Mouse (Mus musculus): Measurements from ENCODE around the gene Atp10b.
"Not testable (repeated sequence)": the region's sequence is repeated elsewhere in the genome, so short reads cannot be mapped to it uniquely, and the experiment has no call there.

The Atp10b gene

GRCm38 (mm10) chr11:43149577-43149976 is at the start of gene Atp10b:
Gene Atp10b (plus strand): TSS chr11:43149877.
- no peak for DNase-seq

GRCm38 (mm10) chr11:43101357-43101756 is 48.3 kb upstream of the Atp10b start:
- no peak for DNase-seq

GRCm38 (mm10) chr11:43125908-43126477 is 23.7 kb upstream of the Atp10b start:
- peak in 1 of 2 experiments; percentile 15 for DNase-seq

DNA sequence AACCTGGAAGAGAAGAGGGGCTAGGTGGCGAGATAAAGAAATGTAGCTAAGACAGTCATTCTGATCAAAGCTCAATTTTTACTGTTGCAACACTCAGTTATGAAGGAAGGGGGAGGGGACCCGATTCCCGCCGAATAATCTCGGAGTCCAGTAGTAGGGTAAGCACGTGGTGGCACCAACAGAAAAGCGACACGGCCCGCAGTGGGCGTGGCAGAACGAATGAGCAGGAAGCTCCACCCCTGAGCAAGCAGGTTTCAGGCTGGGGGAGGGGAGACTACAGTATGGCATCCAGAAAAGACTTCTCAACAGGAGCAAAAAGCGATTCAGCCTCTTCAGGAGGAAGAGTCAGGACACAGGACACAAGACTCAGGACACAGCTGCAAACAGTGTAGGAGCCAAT is 23.1 kb upstream of the Atp10b start:
- DNase-seq = not testable (repeated sequence)

- DNase-seq = no peak
Observed at GRCm38 (mm10) chr11:43141296-43141695, 8.4 kb upstream of the Atp10b start.

DNA sequence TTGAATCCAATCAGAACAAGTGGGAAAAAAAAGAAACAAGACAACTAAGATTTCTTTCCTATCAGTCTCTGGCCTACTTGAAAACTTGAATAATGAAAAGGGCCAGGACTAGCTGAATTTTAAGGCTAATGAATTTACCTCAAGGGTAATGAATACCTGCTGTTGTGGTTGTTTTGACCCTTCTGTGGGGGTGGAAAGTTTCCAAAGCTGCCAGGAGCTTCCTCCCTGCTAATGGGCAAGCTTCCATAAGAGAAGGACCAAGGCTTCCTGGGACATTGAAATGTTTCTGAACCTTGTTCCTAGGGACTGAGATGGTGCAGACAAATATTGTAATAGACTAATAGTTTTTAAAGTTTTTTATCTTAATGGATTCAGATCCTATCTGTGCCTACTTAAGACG is 6.9 kb upstream of the Atp10b start:
- DNase-seq = no peak

GRCm38 (mm10) chr11:43144178-43144577 is 5.5 kb upstream of the Atp10b start:
- no peak for DNase-seq

DNA sequence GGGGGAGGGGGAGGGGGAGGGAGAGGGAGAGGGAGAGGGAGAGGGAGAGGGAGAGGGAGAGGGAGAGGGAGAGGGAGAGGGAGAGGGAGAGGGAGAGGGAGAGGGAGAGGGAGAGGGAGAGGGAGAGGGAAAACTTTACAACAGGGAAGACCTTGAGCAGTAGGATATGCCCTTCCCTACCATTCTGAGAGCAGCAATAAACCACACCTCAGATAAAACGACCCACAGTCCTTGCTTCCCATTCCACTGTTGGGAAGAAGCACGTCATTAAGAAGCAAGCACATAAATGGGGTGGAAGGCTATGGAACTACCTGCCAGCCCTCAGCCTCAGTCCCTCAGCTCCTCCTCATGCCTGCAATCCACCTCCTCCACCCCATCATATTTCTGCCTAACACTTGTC is 4.8 kb upstream of the Atp10b start:
- DNase-seq = not testable (repeated sequence)

GRCm38 (mm10) chr11:43147380-43147779 is 2.3 kb upstream of the Atp10b start:
- no peak for DNase-seq

- DNase-seq = no peak
Observed at GRCm38 (mm10) chr11:43148341-43148740, 1.3 kb upstream of the Atp10b start.

GRCm38 (mm10) chr11:43155004-43155403 is 5.3 kb downstream of the Atp10b start:
- no peak for DNase-seq

GRCm38 (mm10) chr11:43155417-43155816 is 5.7 kb downstream of the Atp10b start:
- no peak for DNase-seq

- DNase-seq = no peak
Observed at GRCm38 (mm10) chr11:43158814-43159213, 9.1 kb downstream of the Atp10b start.

DNA sequence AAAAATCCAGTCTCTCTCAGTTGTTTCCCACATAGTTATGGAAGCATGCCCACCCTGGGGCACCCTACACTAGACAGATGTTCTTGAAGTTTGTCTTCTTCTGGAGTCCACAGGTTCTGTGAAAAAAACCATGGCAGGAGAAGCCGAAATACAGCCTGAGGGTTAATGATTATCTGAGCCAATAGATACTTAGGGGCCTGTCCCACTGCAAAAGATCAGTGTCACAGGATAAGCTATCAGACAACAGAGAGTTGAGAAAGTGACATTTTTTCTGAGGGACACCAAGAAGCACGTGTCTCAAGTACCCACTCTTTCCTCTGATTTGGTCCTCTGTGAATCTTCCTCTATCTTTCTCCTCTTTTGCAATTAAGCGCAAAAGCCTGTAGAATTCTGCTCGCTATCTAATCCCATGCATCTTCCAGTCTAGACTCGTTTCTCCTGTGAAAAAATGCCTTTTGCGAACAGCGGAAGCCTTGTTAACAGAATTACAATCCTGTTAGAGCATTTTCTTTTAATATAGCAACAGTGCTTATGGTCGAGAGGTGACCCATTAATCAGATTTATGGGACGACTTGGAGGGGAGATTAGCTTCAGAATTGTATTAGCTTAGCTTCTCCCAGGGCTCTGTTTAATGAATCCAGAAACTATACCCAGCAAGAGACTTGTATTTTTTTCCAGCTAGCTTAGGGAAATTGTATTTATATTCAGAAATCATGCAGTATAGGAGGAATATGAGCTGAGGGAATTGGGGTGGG is 10.7 kb downstream of the Atp10b start:
- no peak for DNase-seq

DNA sequence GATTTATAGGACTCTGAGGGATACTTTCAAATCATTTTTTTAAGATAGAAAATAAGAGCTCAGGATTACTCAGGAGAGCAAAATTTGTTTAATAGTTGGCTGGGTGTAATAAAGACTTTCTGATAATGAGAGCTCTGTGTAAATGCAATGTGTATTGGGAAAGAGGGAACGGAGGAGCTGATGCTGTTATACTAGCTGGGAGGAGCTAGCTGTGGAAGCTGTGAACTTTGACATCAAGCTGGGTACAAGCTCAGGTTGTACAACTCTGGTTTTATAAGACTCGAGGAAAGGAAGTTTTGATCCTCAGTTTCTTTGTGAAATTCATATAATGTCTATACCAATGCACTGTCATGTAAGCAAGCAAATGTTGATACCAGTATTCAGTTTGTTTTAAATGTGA is 20.9 kb downstream of the Atp10b start:
- DNase-seq = no peak

GRCm38 (mm10) chr11:43174359-43175116 is 24.9 kb downstream of the Atp10b start:
- peak in 1 of 2 experiments; percentile 3 for DNase-seq

GRCm38 (mm10) chr11:43182401-43182800 is 32.7 kb downstream of the Atp10b start:
- DNase-seq = peak in 1 of 2 experiments; percentile 6

DNA sequence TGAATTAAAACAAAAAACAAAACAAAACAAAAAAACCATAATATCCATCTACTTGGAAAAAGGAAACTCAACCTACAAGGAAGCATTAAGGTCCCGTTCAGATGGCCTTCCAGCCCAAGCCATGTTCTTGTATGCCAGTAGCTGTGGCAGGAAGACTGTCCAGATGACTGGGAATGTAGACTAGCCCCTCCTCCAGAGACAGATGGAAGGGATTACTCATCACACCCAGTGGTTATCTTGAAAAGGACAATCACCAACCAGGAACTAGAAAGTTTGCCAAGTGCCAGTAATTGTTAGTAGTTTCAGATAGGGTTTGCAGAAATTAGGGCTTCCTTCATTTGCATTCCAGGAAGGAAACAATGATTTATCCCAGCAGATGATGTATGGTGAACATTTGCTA is 33.1 kb downstream of the Atp10b start:
- peak in 1 of 2 experiments; percentile 19 for DNase-seq

- no peak for DNase-seq
Observed at GRCm38 (mm10) chr11:43183457-43183856, 33.8 kb downstream of the Atp10b start.

DNA sequence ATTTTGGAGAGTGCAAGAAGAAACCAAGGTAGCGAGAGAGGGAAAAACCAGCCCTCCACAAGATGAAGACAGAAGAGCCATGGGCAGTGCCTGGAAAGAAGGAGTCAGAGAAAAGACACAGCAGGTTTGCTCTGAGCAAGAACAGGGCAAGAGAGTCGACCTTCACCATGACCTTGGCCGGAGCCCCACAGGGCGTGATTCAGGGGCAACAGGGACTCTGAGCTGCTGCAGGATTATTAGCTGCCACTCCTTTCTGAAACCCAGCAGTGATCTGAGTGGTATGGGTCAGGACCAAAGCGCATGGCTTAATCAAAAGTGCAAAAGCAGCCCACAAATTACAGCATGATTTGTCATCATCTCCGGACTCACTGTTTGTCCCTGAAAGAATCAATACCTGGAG is 36.6 kb downstream of the Atp10b start:
- DNase-seq = no peak

- DNase-seq = no peak
Observed at GRCm38 (mm10) chr11:43189817-43190593, 40.3 kb downstream of the Atp10b start.

GRCm38 (mm10) chr11:43198811-43199210 is 49.1 kb downstream of the Atp10b start:
- no peak for DNase-seq

- DNase-seq = no peak
Observed at GRCm38 (mm10) chr11:43199358-43199757, 49.7 kb downstream of the Atp10b start.
